Mouse (Mus musculus) ES-Bruce4 (cell line): ENCODE results near the gene Pcnt. TPM values are rescaled to one million over a fixed set of nuclear protein-coding genes. Genes with fewer than 3 reads are reported as not detected.

Source experiments
- H3K27ac ChIP-seq: 2 replicates; pipeline ENCODE4 v1.5.1; 2012; ENCODE audit warnings: low read length, inconsistent platforms; ENCODE audit not compliant: insufficient read depth
- H3K27me3 ChIP-seq: 2 replicates; pipeline ENCODE4 v1.6.1; 2012; ENCODE audit warnings: mild to moderate bottlenecking, low read length, inconsistent platforms; ENCODE audit not compliant: control insufficient read depth, poor library complexity, insufficient read depth, severe bottlenecking
- H3K36me3 ChIP-seq: 2 replicates; pipeline ENCODE4 v1.6.1; 2012; ENCODE audit warnings: inconsistent platforms, mild to moderate bottlenecking, low read length, moderate library complexity; ENCODE audit not compliant: control insufficient read depth, poor library complexity, insufficient read depth, severe bottlenecking
- H3K4me1 ChIP-seq: one replicate; pipeline ENCODE4 v1.8.1; 2011; ENCODE audit warnings: low read length; ENCODE audit not compliant: control insufficient read depth, insufficient read depth
- H3K4me3 ChIP-seq: 2 replicates; pipeline ENCODE4 v1.5.1; 2011; ENCODE audit warnings: low read depth, mild to moderate bottlenecking, low read length
- H3K9ac ChIP-seq: 2 replicates; pipeline ENCODE4 v1.6.1; 2012; ENCODE audit warnings: low read depth, mild to moderate bottlenecking, inconsistent platforms; ENCODE audit not compliant: poor library complexity, severe bottlenecking
- H3K9me3 ChIP-seq: replicated peaks from 2 replicates; pipeline ENCODE4 v1.6.1; 2012; ENCODE audit warnings: mild to moderate bottlenecking, low read length, inconsistent platforms; ENCODE audit not compliant: control insufficient read depth, poor library complexity, insufficient read depth, severe bottlenecking
- CTCF ChIP-seq: IDR thresholded peaks from one replicate; pipeline ENCODE4 v1.8.1; 2011; ENCODE audit warnings: low read depth, low read length
- EP300 ChIP-seq: IDR thresholded peaks from 2 replicates; pipeline ENCODE4 v1.6.1; 2011; ENCODE audit warnings: low read depth, low read length; ENCODE audit not compliant: insufficient read depth
- POLR2A ChIP-seq: IDR thresholded peaks from one replicate; pipeline ENCODE4 v1.8.1; 2011; ENCODE audit warnings: low read length; ENCODE audit not compliant: insufficient read depth
- polyA plus RNA-seq: library from polyadenylated mRNA; stranded (reverse); fragments of >200 nt; gene quantifications from 2 replicates; pipeline ENCODE4 v1.2.4, GENCODE M21; 2011; ENCODE audit warnings: low read depth; ENCODE audit not compliant: missing spikeins, insufficient read depth, insufficient read length

Pcnt gene
- polyA plus RNA-seq, 1 experiment: 42.2 TPM

DNA sequence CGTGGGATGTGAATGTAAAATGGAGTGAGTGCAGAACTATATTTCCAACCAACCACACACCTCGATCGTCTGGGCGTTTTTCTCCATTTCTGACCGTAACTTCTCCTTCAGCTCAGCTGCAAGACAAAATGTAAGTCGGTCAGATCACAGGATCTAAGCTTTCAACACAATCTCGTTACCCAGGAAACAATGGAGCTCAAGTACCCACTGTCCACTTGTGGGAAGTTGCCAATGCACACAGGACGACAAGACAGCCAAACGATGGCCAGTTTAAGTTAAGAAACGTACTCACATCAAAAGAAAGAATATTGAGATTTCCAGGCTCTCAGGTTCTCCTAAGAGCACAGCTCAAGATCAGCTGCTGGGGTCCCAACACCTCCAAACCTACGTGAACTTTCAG, 8.7 kb downstream of the Pcnt start:
- TF ChIP-seq EP300: no peak
- no peak for TF ChIP-seq CTCF
- TF ChIP-seq POLR2A: no peak
- Histone ChIP-seq H3K9ac (no peak overlapping the region), H3K27me3 (no peaks in the 10 kb centered on the region), H3K9me3 (no peaks in the 10 kb centered on the region), H3K36me3 (peaks cover 62% of the 10 kb centered on the region), H3K4me3 (no peak overlapping the region), H3K4me1 (no peaks in the 10 kb centered on the region), H3K27ac (no peak overlapping the region)

DNA sequence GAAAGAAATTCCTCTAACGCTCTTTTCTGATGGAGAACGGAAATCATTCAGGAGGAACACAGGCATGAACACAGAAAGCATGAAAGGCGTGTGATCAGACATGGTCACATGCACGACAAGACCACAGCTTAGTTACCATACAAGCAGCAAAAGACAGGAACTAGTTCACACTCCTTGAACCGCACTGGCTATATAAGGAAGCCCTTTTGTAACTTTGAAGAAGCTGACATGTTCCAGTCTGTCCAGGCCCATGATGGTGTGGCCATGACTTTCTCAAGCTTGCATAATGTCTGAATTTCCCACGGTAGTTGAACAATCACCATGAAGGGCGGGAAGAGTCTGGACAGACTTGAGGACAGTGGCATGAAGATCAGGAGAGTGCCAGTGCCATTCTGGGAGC, 16.9 kb downstream of the Pcnt start:
- no peak overlapping the region for H3K9ac ChIP-seq
- H3K4me3 ChIP-seq: no peak overlapping the region
- TF ChIP-seq EP300 (no peak), CTCF (no peak), POLR2A (no peak)
- no peaks in the 10 kb centered on the region for H3K27me3 ChIP-seq
- no peak overlapping the region for H3K27ac ChIP-seq
- no peaks in the 10 kb centered on the region for H3K9me3 ChIP-seq
- H3K4me1 ChIP-seq: no peaks in the 10 kb centered on the region
- peaks cover 63% of the 10 kb centered on the region for H3K36me3 ChIP-seq

DNA sequence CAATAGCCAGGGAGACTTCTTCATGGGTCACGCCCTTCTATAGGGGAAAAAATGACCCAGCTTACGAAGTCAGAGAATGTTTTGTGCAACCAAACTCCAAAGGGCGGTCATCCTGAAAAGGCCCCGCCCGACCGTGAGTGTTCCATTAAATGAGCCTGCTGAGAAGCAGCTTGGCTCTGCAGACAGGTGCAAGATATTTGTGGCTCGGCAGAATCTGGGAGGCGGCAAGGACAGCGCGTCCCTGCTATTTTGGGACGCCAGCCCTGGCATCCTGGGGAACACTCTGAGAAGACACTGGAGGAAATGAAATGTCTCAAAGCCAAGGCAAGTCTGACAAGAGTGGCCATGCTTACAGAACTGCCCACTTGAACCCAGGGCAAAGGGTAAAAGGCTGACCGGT, 25.8 kb downstream of the Pcnt start:
- Histone ChIP-seq H3K4me3 (no peak overlapping the region), H3K27ac (no peak overlapping the region), H3K9ac (no peak overlapping the region), H3K27me3 (no peaks in the 10 kb centered on the region), H3K4me1 (peaks cover 6% of the 10 kb centered on the region), H3K9me3 (no peaks in the 10 kb centered on the region), H3K36me3 (peaks cover 59% of the 10 kb centered on the region)
- TF ChIP-seq CTCF (no peak), EP300 (no peak), POLR2A (no peak)

DNA sequence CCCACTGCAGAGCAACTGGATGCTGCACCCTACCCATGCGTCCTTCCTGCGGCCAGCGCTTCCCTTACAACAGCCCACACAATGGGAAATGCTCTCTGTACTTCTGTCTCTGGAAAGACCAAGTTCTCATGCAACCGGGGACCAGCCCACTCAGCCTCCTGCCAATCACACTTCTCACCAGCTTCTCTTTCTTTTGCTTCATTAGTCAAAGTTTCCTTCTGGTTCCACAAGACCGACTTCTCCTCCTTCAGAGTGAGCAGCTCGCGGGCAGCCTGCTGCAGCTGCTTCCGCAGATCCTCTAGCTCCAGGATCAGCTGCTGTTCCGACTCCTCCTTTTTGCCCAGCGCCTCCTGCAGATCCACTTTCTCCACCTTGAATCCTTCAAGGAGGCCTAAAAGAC, 34.1 kb downstream of the Pcnt start:
- no peak overlapping the region for H3K4me3 ChIP-seq
- no peaks in the 10 kb centered on the region for H3K9me3 ChIP-seq
- no peak for TF ChIP-seq POLR2A
- TF ChIP-seq CTCF: no peak
- TF ChIP-seq EP300: no peak
- no peak overlapping the region for H3K9ac ChIP-seq
- no peak overlapping the region for H3K27ac ChIP-seq
- peaks cover 38% of the 10 kb centered on the region for H3K36me3 ChIP-seq
- H3K4me1 ChIP-seq: no peaks in the 10 kb centered on the region
- no peaks in the 10 kb centered on the region for H3K27me3 ChIP-seq

DNA sequence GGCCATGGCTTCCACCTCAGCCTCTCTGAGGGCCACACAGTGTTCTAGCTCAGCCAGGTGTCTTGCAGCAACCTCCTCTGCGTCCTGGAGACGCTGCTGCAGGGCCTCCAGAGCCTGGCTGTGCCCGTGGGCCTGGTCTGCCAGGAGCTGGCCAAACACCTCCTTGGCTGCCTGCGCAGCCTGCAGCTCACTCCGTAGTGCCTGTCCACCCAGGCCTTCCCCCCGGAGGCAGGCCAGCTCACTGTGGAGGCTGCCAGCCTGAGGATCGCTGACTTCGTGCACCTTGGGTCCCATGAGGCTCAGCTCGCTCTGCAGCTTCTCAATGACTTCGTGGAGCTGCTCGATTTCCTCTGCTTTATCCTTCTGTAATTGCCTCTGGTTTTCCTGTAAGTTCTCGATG, 50.0 kb downstream of the Pcnt start:
- H3K9ac ChIP-seq: no peak overlapping the region
- no peaks in the 10 kb centered on the region for H3K27me3 ChIP-seq
- H3K36me3 ChIP-seq: peaks cover 32% of the 10 kb centered on the region
- no peak overlapping the region for H3K4me3 ChIP-seq
- no peaks in the 10 kb centered on the region for H3K9me3 ChIP-seq
- no peak for TF ChIP-seq EP300
- no peak for TF ChIP-seq CTCF
- no peak for TF ChIP-seq POLR2A
- no peak overlapping the region for H3K27ac ChIP-seq
- no peaks in the 10 kb centered on the region for H3K4me1 ChIP-seq

DNA sequence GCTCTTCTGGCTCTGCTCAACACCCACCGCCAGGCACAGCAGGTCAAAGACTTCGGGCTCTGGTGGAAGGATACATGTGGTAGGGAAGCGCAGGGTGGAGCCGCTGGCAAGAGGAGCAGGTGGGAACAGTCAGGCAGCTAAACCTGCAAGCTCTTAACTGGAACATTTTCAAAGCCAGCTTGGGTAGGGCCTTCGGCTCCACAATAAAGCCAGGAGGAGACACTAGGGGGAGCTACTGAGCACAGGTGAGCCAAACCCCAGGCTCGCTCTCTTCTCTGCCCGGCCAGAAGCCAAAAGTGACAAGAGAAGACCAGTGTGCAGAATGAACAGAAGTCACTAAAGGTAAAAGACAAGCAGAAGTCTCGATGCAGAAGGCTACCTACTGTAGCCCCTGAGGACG, 50.8 kb downstream of the Pcnt start:
- TF ChIP-seq POLR2A (no peak), CTCF (peak; percentile 85)

DNA sequence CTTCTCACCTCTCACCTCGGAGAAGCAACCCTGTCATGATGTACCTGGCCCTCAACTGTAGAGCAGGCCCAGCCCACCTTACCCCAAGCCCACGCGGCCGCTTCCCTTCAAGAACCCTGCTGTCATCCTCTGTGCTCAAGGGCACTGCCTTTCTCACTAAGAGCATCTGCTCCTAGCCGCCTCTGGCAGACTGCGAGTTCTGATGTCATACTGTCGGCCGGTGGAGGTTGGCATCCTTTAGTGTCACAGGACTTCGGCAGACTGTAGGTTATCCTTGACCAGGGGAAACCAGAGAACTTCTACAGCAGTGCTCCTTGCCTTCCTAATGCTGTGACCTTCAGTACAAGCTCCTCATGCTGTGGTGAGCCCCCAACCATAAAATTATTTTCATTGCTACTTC, 51.4 kb downstream of the Pcnt start:
- H3K9ac ChIP-seq: no peak overlapping the region
- H3K27me3 ChIP-seq: no peaks in the 10 kb centered on the region
- no peak overlapping the region for H3K4me3 ChIP-seq
- TF ChIP-seq EP300: no peak
- no peak for TF ChIP-seq POLR2A
- TF ChIP-seq CTCF: no peak
- no peaks in the 10 kb centered on the region for H3K4me1 ChIP-seq
- H3K9me3 ChIP-seq: no peaks in the 10 kb centered on the region
- no peak overlapping the region for H3K27ac ChIP-seq
- H3K36me3 ChIP-seq: peaks cover 33% of the 10 kb centered on the region

More for the DNA sequence above, 50.8 kb downstream of the Pcnt start:
- H3K9ac ChIP-seq: no peak overlapping the region
- no peaks in the 10 kb centered on the region for H3K9me3 ChIP-seq
- peaks cover 35% of the 10 kb centered on the region for H3K36me3 ChIP-seq
- H3K27me3 ChIP-seq: no peaks in the 10 kb centered on the region
- no peaks in the 10 kb centered on the region for H3K4me1 ChIP-seq
- no peak overlapping the region for H3K27ac ChIP-seq
- H3K4me3 ChIP-seq: no peak overlapping the region
